Mouse (Mus musculus) G1E (cell line): ENCODE results near the gene Snx29.

ENCODE experiments used
- CTCF ChIP-seq: IDR thresholded peaks from 2 replicates; pipeline ENCODE4 v1.5.1; 2012; ENCODE audit warnings: low read depth, low read length, inconsistent platforms, mixed read lengths
- POLR2AphosphoS5 ChIP-seq: IDR thresholded peaks from 2 replicates; pipeline ENCODE4 v1.6.1; 2012; ENCODE audit warnings: low read depth, low read length, inconsistent platforms; ENCODE audit not compliant: insufficient replicate concordance
- TAL1 ChIP-seq: conservative IDR thresholded peaks from 2 replicates; pipeline ENCODE4 v1.6.1; 2012; ENCODE audit warnings: low read depth, low read length, inconsistent platforms, mixed read lengths

DNA sequence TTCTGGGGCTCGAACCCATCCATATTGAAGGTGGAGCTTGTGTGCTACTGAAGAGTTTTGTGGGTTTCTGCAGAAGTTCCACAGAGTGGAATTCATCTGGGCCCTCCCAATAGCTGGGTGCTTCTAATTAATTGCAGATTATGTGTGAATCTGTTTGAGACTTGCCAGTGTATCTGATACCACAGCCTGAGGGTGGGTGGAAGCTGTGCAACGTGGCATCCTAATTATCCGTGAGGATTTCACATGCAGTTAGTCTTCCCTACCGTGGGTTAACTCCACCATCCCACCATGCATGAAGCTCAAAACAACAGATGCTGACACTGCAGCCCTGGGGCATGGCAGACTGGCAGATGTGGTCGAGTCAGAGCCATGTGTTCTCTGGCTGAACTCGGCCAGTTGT lies 107.8 kb downstream of the Snx29 start:
- no peak for TF ChIP-seq TAL1
- no peak for TF ChIP-seq CTCF
- TF ChIP-seq POLR2AphosphoS5: no peak
